Mouse (Mus musculus) myocyte (in vitro differentiated cells): ENCODE measurements around the gene Ssh1.

ENCODE experiments used
- E2F4 ChIP-seq: IDR thresholded peaks from one replicate; pipeline ENCODE4 v1.6.1; 2011; ENCODE audit warnings: mild to moderate bottlenecking, control low read depth, moderate library complexity; ENCODE audit not compliant: insufficient read depth
- MAX ChIP-seq: IDR thresholded peaks from one replicate; pipeline ENCODE4 v1.6.1; 2011; ENCODE audit warnings: low read depth, mild to moderate bottlenecking, control low read depth
- MYOD1 ChIP-seq, 3 experiments: IDR thresholded peaks; one replicate each; pipeline ENCODE4 v1.6.1; 2011; ENCODE audit warnings: control low read depth in 2 of 3, low read depth in 2 of 3, mild to moderate bottlenecking in 2 of 3, moderate library complexity in 1 of 3; ENCODE audit not compliant: insufficient read length in 2 of 3, control insufficient read depth in 1 of 3
- MYOG ChIP-seq, 3 experiments: IDR thresholded peaks; one replicate each; pipeline ENCODE4 v1.6.1; 2011; ENCODE audit warnings: control low read depth in 2 of 3, low read depth in 2 of 3, mild to moderate bottlenecking in 2 of 3; ENCODE audit not compliant: insufficient read length in 2 of 3, control insufficient read depth in 1 of 3, insufficient read depth in 1 of 3
- POLR2A ChIP-seq: IDR thresholded peaks from one replicate; pipeline ENCODE4 v1.6.1; 2011; ENCODE audit warnings: low read depth, mild to moderate bottlenecking, control low read depth, moderate library complexity; ENCODE audit not compliant: insufficient read length
- POLR2AphosphoS2 ChIP-seq: IDR thresholded peaks from one replicate; pipeline ENCODE4 v1.6.1; 2011; ENCODE audit warnings: low read depth, control low read depth; ENCODE audit not compliant: insufficient read length
- REST ChIP-seq: IDR thresholded peaks from one replicate; pipeline ENCODE4 v1.6.1; 2011; ENCODE audit warnings: mild to moderate bottlenecking, control low read depth, moderate library complexity; ENCODE audit not compliant: insufficient read depth, insufficient read length
- SRF ChIP-seq: IDR thresholded peaks from one replicate; pipeline ENCODE4 v1.6.1; 2011; ENCODE audit warnings: low read depth; ENCODE audit not compliant: control insufficient read depth, insufficient read length
- TCF12 ChIP-seq: IDR thresholded peaks from one replicate; pipeline ENCODE4 v1.6.1; 2011; ENCODE audit warnings: mild to moderate bottlenecking, control low read depth; ENCODE audit not compliant: poor library complexity, insufficient read depth, severe bottlenecking
- USF1 ChIP-seq: IDR thresholded peaks from one replicate; pipeline ENCODE4 v1.6.1; 2011; ENCODE audit warnings: low read depth, mild to moderate bottlenecking, control low read depth, moderate library complexity

DNA sequence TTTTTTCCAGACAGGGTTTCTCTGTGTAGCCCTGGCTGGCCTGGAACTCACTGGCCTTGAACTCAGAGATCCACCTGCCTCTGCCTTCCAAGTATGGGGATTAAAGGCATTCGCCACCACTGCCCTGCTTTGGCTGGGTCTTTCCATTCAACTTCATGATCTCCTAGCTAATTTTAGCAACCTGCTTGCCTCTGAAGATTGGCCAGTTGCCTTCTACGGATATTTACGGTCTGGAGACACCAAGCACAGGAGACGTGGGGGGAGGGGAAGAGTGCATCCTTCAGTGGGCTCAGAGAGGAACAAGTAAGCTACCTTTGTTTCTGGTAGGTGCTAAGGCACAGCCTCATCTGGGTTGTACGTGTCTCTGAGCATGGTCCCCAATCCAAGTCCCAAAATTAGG lies 38.4 kb downstream of the Ssh1 start:
- TF ChIP-seq USF1 (no peak), POLR2A (no peak), TCF12 (no peak), POLR2AphosphoS2 (no peak), MAX (no peak), SRF (no peak), MYOG (IDR thresholded peaks at IDR 0.05; ENCODE audit: control insufficient read depth in 1 of 3, insufficient read depth in 1 of 3, insufficient read length in 2 of 3, low read depth in 2 of 3) (no peak), MYOD1 (IDR thresholded peaks at IDR 0.05; ENCODE audit: control insufficient read depth in 1 of 3, insufficient read length in 2 of 3, low read depth in 2 of 3) (no peak), E2F4 (no peak), REST (no peak)
